Mouse (Mus musculus) heart, adult 18-20 months (tissue): ENCODE data around the gene Asxl1. TPM values are rescaled to one million over a fixed set of nuclear protein-coding genes. Genes with fewer than 3 reads are reported as not detected.

Experiments
- DNase-seq, 2 experiments: peaks; one replicate each; pipeline ENCODE4 v3.0.0; 2021 to 2022; ENCODE audit warnings: mixed read lengths in 1 of 2
- total RNA-seq, 2 experiments: library from RNA; stranded (reverse); gene quantifications; 2 replicates each; pipeline ENCODE4 v1.2.3; 2021

Gene Asxl1
- total RNA-seq, 2 experiments from 2014 or later, result 17.1 to 17.3 TPM

DNA sequence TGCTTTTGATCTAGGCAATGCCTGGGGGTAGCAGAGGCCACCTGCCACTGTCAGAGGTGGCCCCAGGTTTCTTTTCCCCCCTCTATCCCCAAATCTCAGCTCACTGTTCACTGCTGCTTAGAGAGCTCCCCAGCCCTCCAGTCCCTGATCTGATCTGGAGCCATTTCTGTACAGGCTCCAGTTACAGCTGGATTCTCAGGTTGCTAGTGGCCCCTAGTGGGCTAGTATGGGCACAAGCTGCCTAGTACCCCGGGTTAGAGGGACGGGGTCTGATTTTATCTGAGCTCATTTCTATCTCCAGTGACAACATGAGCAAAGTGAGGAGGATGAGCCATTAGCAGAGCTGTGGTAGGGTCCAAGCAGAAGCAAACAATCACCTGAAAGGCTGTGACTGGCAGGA is 69.0 kb downstream of the Asxl1 start:
- DNase-seq, result peak in 1 of 2 experiments; percentile 48

DNA sequence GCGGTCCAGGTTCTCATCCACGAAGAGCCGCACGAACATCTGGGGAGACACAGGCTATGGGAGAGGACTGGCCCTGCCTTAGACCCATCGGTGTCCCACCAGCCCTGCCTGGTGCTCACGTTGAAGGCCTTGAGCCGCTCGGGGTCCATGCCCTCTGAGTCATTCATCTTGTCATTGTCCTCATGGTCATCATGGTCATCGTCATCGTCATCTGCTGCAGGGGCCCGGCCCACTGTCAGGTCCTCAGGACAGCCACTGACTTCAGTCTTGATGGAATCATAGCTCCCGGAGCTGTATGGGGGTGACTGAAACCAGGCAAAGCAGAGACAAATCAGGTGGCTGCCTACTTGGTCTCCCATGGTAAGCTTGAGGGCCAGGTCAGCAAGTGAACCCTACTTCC is 72.2 kb downstream of the Asxl1 start:
- DNase-seq, result no peak

DNA sequence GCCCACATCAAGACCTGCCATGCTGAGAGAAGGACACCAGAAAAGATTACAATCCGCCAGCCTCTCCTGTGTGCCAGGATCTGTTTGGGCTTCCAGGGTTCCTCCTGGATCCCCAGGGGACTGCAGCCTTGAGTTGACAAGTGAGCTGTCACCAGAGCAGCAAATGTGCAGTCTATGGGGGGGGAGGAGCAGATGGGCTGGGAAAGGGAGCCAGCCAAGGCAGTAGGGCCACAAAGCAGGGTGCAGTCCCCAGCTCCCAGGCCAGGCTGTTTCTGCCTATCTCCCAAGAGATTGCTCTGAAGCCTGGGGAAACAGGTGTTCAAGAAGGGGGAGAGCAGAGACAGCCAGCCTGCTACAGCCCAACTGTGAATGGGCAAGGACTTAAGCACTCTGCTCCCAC is 72.8 kb downstream of the Asxl1 start:
- DNase-seq, result no peak

DNA sequence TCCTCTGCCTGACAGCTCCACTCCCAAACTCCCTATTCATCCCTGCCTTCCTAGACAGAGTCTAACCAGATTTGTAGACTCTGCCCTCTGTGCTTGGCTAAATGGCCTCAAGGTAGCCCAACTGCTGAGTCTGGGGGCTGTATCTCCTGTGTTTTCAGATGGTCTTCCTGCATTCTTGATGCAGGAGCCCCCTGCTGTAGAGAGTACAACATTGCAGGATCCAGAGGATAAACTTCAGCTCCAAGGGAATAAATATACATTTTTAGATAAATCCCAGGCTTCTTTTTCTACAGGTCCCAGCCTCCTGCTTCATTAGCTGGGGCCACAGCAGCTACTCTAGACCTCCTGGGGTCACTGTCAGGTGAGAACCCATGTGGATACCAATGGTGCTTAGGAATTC is 75.6 kb downstream of the Asxl1 start:
- DNase-seq, result no peak

DNA sequence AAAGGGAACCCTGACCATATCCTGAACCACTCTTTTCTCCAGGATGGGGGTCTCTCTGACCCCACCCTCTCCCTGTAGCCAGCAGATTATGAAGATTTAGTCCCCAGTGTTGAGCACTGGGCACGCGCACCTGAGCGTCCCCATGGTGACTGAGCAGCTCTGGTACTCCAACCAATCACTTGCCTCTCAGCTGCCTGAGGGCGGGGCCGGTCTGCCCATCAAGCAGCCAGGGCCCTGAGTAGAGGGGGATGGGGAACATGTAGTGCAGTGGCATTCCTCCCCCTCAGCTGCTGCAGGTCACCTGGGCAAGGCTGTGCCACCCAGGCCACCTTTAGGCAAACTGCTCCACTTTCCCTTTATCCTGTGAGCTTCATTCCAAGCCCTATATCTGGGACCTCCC is 76.4 kb downstream of the Asxl1 start:
- DNase-seq, result no peak

DNA sequence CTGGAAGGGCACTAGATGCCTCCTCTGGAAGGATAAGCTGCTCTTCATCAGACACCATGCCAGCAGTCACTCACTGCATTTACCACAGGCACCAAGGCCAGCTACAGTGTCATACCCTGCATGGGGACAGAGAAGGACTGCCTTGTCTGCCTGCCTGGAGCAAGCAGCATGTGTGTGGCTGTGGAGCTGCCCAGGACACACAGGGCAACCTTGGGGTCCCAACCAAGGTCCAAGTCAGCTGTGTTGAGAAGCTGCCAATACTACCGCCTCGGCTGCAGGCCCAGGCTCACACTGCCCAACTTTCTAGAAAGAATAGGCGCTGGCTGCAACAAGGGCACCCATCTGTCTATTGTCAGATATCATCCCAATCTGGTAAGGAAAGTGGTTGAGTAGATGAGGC is 77.5 kb downstream of the Asxl1 start:
- DNase-seq, result peak; percentile 47 to 66

DNA sequence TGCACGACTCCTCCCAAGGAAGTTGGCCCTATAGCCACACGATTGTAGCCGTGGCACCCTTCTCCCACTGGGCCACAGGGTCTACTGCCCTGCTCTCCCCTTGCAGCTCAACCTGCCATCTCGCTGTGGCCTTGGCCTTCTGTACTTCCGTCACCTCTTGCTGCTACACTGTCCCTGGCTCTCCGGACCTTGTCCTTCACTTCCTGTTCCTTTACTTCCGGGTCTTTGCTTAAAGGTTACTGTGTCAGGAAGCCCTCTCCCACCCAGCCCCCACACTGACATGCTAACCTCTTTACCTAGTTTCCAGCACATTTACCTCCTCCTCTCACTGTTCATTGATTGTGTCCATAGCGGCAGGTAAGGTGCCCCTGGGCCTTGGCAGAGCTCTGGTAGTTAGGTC is 78.9 kb downstream of the Asxl1 start:
- DNase-seq, result no peak

DNA sequence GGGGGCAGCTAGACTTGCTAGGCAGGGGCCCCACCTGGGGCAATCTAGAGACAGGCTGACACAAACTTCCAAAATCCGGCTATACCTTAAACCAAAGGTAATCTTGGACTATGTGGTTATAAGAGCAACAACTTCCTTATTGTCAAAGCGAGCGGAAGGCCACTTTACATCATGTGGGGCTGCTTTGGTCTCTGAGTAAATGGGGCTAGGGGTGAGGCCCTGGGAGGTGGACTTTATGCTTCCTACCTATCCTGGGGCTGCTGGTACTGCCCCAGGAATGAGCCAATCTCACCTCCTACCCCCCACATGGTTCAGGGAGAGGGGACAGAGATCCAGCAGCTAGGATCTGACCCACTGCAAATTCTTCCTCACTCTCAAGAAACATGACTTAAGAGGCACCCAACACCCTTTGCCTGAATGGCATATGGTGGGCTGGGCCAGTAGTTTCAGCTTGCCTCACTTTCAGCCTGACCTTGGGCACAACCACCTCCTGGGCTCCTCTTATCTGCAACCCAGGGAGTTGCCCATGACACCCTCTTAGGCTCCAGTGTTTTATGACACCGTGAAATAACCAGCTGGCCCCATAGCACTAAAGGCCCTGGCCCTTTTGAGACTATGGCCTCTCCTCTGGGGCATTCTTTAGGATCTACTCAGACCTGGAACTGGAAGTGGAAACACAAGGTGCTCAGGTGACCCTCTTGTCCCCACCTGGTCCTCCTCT is 79.7 kb downstream of the Asxl1 start:
- DNase-seq, result no peak

DNA sequence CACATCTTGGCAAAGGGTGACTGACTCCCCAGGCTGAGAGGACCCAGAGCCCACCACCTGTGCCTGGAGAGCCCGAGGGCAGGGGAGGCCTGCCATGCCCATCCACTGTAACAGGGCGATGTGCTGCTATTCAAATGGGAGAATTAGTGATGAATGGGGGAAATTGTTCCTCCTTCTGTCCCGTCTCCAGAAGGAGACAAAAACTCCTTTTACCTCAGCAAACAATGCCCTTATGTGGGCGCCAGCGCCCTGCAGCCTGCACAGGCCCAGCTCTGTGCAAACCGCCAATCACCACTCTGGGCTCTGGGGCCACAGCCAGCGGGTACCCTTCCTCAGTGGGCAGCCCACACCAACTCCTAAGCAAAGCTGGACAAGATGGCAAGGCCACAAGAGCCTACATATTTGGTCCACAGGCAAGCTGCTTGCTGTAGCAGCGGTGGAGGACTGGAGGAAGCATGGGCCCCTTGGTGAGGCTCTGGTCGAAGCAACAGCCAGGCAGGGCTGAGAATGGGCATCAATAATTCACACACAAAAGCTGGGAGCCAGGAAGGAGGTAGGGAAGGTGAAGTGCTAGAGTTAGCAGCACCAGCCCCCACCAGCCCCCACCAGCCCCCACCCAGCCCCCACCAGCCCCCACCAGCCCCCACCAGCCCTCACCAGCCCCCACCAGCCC is 80.5 kb downstream of the Asxl1 start:
- DNase-seq, result no peak

DNA sequence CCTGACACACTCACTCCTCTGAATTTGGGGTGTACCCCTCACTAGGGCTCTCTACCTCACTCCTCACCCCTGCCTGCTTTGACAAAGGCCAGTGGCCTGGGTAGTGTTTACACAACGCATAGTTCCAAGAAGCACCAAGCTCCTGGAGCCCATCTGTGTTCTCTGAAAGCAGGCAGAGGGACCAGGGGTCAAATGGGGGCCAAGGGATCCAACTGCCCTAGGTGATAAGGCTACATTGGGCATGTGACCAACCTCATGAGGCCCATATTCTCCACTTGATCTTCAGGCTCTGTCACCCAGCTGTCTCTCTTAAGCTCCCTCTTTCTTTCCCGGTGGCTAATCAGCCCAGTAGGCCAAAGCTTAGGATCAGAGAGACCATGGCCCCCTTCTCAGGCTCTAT is 81.3 kb downstream of the Asxl1 start:
- DNase-seq, result no peak

DNA sequence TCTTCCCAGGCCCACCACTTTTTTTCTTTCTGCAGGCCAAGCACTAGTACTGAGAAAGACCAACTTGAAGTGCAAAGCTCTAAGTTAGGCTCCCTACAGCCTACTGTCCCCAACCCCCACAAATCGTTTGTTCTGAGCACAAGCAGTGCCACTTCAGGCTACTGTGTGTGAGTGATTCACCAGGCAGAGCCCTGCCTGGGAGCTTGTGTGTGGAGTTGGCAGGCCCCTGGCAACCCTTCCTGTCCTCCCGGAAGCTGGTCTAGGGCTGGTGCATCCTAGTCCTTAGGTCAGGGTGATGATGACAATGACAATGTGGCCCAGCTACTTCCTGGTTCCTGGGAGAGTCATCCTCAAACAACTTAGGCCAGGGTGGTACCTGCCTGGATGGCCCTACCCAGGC is 82.9 kb downstream of the Asxl1 start:
- no peak for DNase-seq

DNA sequence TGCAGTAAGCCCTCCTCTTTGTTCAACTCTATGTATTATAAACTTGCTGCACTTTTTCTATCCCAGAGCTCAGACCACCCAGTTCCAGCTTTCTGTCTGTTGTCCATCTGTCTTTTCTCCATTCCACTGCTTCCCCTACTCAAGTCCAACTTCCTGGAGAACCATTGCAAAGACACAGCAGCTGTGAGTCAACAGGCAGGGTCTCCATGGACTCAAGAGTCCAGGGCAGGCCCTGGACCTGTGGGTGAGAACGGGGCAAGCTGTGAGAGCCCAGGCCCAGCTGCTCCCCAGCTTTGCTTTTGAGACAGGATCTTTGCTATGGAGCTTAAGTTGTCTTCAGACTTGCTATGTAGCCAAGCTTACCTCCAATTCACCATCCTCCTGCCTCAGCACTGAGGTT is 84.9 kb downstream of the Asxl1 start:
- no peak for DNase-seq

DNA sequence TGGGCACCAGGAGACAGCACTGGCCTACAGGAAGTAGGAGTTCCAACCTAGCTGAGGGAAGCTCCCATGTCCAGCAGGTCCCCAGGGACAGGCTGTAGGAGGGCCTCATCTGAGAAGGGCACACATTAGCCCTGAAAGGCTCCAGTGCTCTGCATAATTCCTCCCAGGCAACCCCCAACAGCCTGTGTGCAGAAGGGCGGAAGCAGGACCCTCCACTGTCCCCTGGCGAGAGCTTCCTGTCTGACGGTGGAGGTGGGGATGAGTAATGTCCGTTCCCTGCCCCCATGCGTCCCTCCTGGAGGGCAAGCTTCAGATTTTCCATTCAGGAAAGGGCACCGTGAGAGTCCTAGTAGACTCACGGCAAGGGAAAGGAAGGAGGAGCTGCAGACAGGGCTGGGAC is 86.9 kb downstream of the Asxl1 start:
- DNase-seq, result no peak

DNA sequence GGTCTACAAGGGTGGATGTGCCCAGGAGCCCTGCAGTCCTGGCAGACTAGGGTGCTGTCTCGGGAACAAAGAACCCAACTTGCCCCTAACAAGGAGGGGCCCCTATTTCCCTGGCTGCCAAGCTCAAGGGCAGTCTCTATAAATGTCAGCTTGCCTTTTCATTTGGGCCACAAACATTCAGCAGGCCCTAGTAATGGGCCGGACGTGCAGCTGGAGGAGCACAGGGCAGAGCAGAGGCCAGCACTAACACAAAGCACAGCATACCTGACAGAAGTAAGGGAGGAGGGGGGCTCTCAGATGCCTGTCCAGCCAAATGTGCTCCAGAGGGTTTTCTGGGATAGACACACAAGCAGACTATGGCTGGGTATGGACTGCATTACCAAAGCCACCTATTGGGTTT is 88.2 kb downstream of the Asxl1 start:
- DNase-seq, result no peak

DNA sequence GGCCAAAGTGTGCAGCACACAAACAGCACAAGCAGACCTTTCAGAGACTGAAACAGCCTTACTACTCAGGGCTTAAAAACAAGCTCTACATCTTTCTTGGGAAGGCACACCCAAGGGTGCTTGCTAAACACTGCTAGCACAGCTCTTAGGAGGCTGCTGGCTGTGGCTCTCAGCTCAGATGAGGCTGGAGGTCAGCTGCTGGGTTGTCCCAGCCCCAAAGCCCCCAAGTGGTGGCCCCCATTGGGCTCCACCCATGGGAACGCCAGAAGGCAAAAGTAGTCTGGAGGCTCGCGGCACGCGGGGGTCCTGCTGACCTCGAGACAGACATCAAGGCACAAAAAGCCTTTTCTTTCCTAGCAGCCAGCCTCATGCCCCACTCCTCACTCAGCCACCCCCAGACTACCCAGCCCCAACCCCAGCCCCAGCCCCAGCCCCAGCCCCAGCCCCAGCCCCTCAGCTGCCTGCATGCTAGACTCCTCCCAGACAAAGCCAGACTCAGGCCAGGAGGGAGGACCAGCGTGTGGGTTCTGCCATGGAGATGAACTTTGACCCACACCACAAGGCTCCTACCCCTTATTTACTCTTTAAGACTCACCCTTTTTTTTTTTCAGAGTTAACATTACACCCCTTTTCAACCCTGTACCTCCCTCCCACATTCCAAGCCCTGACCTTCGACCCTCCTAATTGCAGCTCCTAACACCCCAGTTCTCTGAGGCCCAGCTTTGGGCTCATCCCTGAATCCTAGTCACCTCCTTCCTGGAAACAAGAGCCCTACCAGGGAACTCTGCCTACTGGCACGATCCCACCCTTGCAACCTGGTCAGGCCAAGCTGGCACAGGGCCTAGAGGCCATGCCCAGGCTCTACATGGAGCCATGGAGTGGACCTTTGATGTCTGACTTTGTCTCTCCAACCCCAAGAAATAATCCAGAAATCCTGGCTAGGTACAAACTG is 89.5 kb downstream of the Asxl1 start:
- no peak for DNase-seq

DNA sequence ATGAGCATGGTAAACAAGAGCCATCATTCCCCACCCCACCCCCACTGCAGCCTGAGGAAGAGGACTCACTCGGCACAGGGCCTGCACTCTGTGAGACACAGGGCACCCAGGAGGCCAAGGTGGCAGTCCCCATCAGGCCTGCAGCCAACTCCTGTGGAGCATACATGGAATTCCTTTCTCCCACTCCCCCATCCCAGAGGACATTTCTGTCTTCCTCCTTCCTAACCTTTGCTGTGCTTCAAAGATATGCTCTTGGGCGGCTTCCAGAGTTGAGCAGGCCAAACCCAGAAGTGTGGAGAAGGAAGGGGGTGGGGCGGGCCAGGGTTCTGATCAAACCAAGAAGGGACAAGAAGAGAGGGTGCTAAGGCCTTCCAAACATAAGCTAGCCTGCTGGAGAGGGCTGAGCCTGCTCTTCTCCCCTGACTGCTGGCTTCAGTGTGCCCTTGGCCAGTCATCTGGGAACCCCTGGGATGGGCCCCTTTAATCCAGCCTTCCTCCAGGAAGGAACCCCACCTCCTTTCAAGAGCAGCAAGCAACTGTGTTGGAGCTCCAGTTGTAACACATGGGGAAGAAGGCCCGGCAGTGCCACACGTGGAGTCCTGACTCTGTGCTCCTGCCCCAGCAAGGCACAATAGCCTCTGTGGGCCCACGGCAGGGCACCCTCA is 91.1 kb downstream of the Asxl1 start:
- DNase-seq, result peak; percentile 70 to 72

DNA sequence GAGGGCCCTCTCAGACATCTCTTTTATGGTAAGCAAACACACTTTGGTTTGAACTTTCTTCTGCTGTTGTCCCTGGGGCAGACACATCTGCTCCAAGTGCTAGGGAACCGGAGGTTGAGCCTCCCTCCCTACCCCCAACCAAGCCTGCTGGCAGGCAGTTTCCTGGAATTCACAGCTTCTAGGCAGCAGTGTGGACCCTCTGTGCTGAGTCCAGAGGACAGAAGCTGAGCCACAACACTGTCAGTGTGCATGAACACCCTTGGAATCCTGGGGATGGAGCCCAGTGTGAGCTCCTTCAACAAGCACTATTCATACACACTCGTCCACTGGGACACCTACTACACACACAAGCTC is 91.7 kb downstream of the Asxl1 start:
- DNase-seq, result no peak

DNA sequence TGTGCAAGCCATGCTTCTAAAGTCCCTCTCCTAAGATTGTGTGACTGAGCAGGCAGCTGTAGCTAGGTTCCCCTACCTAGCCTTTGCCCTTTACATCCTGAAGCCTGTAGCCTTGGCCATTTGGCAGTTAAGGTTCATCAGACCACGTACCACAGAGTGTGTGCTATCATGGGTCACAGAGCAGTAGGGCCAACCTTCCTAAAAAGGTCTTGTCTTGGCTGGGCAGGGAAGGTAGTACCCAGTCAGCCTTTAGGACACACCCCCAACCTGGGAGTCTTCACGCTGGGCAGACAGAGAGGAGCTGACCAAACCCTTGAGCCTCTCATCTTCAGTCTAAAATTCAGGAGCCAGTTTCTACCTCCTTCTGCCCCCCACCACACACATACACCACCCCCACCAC is 95.1 kb downstream of the Asxl1 start:
- no peak for DNase-seq

DNA sequence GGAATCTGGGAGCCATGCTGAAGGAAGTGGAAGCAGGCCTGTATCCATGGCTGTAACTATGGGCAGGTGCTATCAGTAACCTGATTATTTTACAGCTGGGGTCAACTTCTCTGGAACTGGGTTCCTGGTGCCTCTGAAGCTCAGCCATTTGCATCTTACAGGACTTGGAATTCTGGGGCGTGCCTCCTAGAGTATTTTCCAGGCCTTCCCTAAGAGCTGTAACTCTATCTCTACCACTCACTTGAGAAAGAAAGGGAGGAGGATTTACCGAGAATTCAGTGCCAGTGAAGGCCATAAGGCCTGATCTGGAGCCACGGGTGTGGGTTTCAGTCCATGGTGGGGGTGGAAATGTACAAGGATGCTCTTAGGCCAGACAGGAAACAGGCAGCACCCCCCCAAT is 95.6 kb downstream of the Asxl1 start:
- no peak for DNase-seq

DNA sequence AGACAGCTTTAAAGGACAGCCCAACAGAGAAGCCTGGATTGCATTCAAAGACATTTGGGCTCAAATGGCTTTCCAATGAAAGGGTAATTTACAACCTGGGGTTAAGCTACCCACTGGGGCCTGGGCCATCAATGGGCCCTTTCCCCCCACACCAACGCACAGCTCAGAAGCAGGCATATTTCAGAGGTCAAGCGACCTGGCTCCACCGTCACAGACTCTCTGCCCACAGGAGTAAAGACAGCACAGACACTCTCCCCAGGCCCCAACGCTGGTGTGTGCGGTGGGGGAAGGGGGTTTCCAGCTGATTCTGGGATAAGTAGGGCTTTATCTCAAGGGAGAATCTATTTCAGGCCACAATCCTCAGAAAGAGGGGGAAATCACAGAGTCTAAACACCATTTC is 97.1 kb downstream of the Asxl1 start:
- no peak for DNase-seq

DNA sequence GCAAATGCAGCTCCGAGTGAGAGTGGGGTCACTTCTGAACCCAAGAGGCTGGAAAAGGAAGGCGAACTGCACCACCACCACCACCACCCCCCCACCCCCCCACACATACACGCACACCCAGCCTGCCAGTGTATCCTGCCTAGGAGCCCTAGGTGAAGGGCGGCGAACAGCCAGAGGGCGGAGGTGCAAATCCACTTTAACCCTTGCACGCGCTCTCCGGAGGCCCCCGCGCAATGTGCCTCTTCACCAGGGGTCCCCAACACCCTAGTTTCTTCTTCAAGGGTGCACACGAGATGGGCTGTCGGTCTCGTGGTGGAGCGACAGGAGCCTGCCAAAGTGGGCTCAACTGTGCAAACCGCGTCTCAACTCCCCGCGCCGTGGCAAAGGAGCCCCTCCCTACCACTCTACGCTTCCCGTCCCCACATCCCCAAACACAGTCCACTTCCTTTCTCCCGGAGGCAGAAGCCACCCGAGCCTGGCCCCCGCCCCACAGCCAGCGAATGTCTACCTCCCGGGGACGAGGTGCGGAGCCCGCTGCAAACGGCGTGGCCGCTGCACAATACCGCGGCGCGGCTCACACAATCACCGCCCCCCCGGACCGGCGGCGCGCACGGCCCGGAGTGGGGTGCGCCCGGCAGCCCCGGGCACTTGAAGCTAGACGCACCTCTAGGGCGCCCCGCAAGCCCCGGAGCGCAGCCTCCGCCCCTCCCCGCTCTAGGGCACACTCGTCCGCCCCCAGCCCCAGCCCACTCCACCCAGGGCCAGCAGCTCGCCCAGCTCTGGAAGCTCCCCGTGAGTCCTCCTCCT is 98.0 kb downstream of the Asxl1 start:
- DNase-seq, result peak; percentile 58 to 60
